Mouse (Mus musculus) kidney, embryonic 15.5 days (tissue): ENCODE measurements around the gene Mrtfa. TPM values are rescaled to one million over a fixed set of nuclear protein-coding genes. Genes with fewer than 3 reads are reported as not detected.

ENCODE experiments used
- ATAC-seq: fragments of 200-750 bp; cut with Nextera tagmentation; replicated peaks from 2 replicates; pipeline ENCODE4 v1.8.0; 2017; ENCODE audit warnings: moderate TSS enrichment; ENCODE audit not compliant: low FRiP score
- H3K27ac ChIP-seq: fragments of 300-500 bp; sonication (generic); 2 replicates; pipeline ENCODE4 v1.5.1; 2015; ENCODE audit warnings: mild to moderate bottlenecking, inconsistent platforms
- H3K27me3 ChIP-seq: fragments of 300-500 bp; sonication (generic); 2 replicates; pipeline ENCODE4 v1.6.1; 2015; ENCODE audit warnings: inconsistent platforms
- H3K36me3 ChIP-seq: fragments of 300-500 bp; sonication (generic); 2 replicates; pipeline ENCODE4 v1.6.1; 2015; ENCODE audit warnings: inconsistent platforms
- H3K4me1 ChIP-seq: fragments of 300-500 bp; sonication (generic); 2 replicates; pipeline ENCODE4 v1.6.1; 2015; ENCODE audit warnings: inconsistent platforms
- H3K4me2 ChIP-seq: fragments of 300-500 bp; sonication (generic); 2 replicates; pipeline ENCODE4 v1.6.1; 2015; ENCODE audit warnings: moderate library complexity, mild to moderate bottlenecking, inconsistent platforms
- H3K4me3 ChIP-seq: fragments of 300-500 bp; sonication (generic); replicated peaks from 2 replicates; pipeline ENCODE4 v1.5.1; 2015; ENCODE audit warnings: mild to moderate bottlenecking, inconsistent platforms
- H3K9ac ChIP-seq: fragments of 300-500 bp; sonication (generic); 2 replicates; pipeline ENCODE4 v1.6.1; 2015; ENCODE audit warnings: mild to moderate bottlenecking, inconsistent platforms
- H3K9me3 ChIP-seq: fragments of 300-500 bp; sonication (generic); replicated peaks from 2 replicates; pipeline ENCODE4 v1.6.1; 2016; ENCODE audit warnings: inconsistent platforms
- WGBS: fragments of 180-500 bp; shearing (Covaris S2); methylation state at CpG from one replicate; pipeline ENCODE4 v1.1.7; 2015; ENCODE audit warnings: mixed read lengths; 5-methylcytosine and 5-hydroxymethylcytosine counted together
- polyA plus RNA-seq: library from polyadenylated mRNA; unstranded; fragments of >200 nt; fragmentation: Nextera tagmentation; extraction: Ambion mirVana; gene quantifications from 2 replicates; pipeline ENCODE4 v1.2.1, GENCODE M21; 2015

Mrtfa gene
- polyA plus RNA-seq, 1 experiment from 2014 or later: 27.0 TPM

GRCm38 (mm10) chr15:81015068-81015744, 175.4 kb downstream of the Mrtfa start:
- H3K4me2 ChIP-seq: no peak overlapping the region
- WGBS: 80% methylated on average over 5 of the region's 5 CpGs
- H3K27ac ChIP-seq: no peak overlapping the region
- no peak for ATAC-seq
- no peak overlapping the region for H3K9ac ChIP-seq
- H3K4me1 ChIP-seq: no peaks in the 10 kb centered on the region
- H3K4me3 ChIP-seq: no peak overlapping the region
- no peaks in the 10 kb centered on the region for H3K9me3 ChIP-seq
- H3K36me3 ChIP-seq: peaks cover 96% of the 10 kb centered on the region
- no peaks in the 10 kb centered on the region for H3K27me3 ChIP-seq

- 79% methylated on average over 7 of the region's 7 CpGs for WGBS
- H3K36me3 ChIP-seq: peaks cover 79% of the 10 kb centered on the region
- no peak for ATAC-seq
Observed at GRCm38 (mm10) chr15:81013186-81013585, 177.4 kb downstream of the Mrtfa start.

GRCm38 (mm10) chr15:81012359-81012758, 178.2 kb downstream of the Mrtfa start:
- H3K27me3 ChIP-seq: no peaks in the 10 kb centered on the region
- H3K4me3 ChIP-seq: no peak overlapping the region
- no peaks in the 10 kb centered on the region for H3K9me3 ChIP-seq
- no peak for ATAC-seq
- H3K4me2 ChIP-seq: no peak overlapping the region
- 85% methylated on average over 4 of the region's 4 CpGs for WGBS
- H3K4me1 ChIP-seq: no peaks in the 10 kb centered on the region
- H3K27ac ChIP-seq: no peak overlapping the region
- peaks cover 73% of the 10 kb centered on the region for H3K36me3 ChIP-seq
- H3K9ac ChIP-seq: no peak overlapping the region

More at GRCm38 (mm10) chr15:81013186-81013585, 177.4 kb downstream of the Mrtfa start:
- Histone ChIP-seq H3K4me2 (no peak overlapping the region), H3K4me1 (no peaks in the 10 kb centered on the region), H3K9me3 (no peaks in the 10 kb centered on the region), H3K9ac (no peak overlapping the region), H3K27me3 (no peaks in the 10 kb centered on the region), H3K4me3 (no peak overlapping the region), H3K27ac (no peak overlapping the region)

GRCm38 (mm10) chr15:81011523-81011922, 179.0 kb downstream of the Mrtfa start:
- no peaks in the 10 kb centered on the region for H3K27me3 ChIP-seq
- H3K4me1 ChIP-seq: no peaks in the 10 kb centered on the region
- H3K4me2 ChIP-seq: no peak overlapping the region
- H3K27ac ChIP-seq: no peak overlapping the region
- H3K36me3 ChIP-seq: peaks cover 72% of the 10 kb centered on the region
- no peak overlapping the region for H3K4me3 ChIP-seq
- WGBS: 66% methylated on average over 3 of the region's 3 CpGs
- H3K9me3 ChIP-seq: no peaks in the 10 kb centered on the region
- no peak overlapping the region for H3K9ac ChIP-seq
- ATAC-seq: no peak

- no peak overlapping the region for H3K4me2 ChIP-seq
- no peaks in the 10 kb centered on the region for H3K9me3 ChIP-seq
- H3K9ac ChIP-seq: no peak overlapping the region
- H3K4me3 ChIP-seq: no peak overlapping the region
- no peaks in the 10 kb centered on the region for H3K27me3 ChIP-seq
- no peak overlapping the region for H3K27ac ChIP-seq
- WGBS: 74% methylated on average over 7 of the region's 7 CpGs
- no peak for ATAC-seq
- H3K36me3 ChIP-seq: peaks cover 58% of the 10 kb centered on the region
- no peaks in the 10 kb centered on the region for H3K4me1 ChIP-seq
Observed at GRCm38 (mm10) chr15:81010114-81010513, 180.4 kb downstream of the Mrtfa start.

GRCm38 (mm10) chr15:81008689-81009123, 181.9 kb downstream of the Mrtfa start:
- Histone ChIP-seq H3K4me3 (no peak overlapping the region), H3K27me3 (no peaks in the 10 kb centered on the region), H3K36me3 (peaks cover 45% of the 10 kb centered on the region), H3K4me1 (no peaks in the 10 kb centered on the region), H3K4me2 (no peak overlapping the region), H3K9ac (no peak overlapping the region), H3K27ac (no peak overlapping the region), H3K9me3 (no peaks in the 10 kb centered on the region)
- no peak for ATAC-seq
- 61% methylated on average over 10 of the region's 10 CpGs for WGBS

- Histone ChIP-seq H3K4me3 (no peak overlapping the region), H3K4me1 (no peaks in the 10 kb centered on the region), H3K36me3 (peaks cover 44% of the 10 kb centered on the region), H3K9ac (no peak overlapping the region), H3K27ac (no peak overlapping the region), H3K4me2 (no peak overlapping the region), H3K9me3 (no peaks in the 10 kb centered on the region), H3K27me3 (no peaks in the 10 kb centered on the region)
- no peak for ATAC-seq
- 94% methylated on average over 8 of the region's 8 CpGs for WGBS
Observed at GRCm38 (mm10) chr15:81007905-81008304, 182.7 kb downstream of the Mrtfa start.

- H3K9ac ChIP-seq: no peak overlapping the region
- H3K4me1 ChIP-seq: no peaks in the 10 kb centered on the region
- H3K27ac ChIP-seq: no peak overlapping the region
- H3K4me3 ChIP-seq: no peak overlapping the region
- H3K4me2 ChIP-seq: no peak overlapping the region
- WGBS: 95% methylated on average over 9 of the region's 9 CpGs
- no peaks in the 10 kb centered on the region for H3K9me3 ChIP-seq
- no peak for ATAC-seq
- no peaks in the 10 kb centered on the region for H3K27me3 ChIP-seq
- H3K36me3 ChIP-seq: peaks cover 40% of the 10 kb centered on the region
Observed at GRCm38 (mm10) chr15:81007339-81007738, 183.2 kb downstream of the Mrtfa start.

GRCm38 (mm10) chr15:81006127-81006735, 184.3 kb downstream of the Mrtfa start:
- no peak overlapping the region for H3K9ac ChIP-seq
- H3K36me3 ChIP-seq: peaks cover 30% of the 10 kb centered on the region
- ATAC-seq: no peak
- H3K9me3 ChIP-seq: no peaks in the 10 kb centered on the region
- WGBS: 80% methylated on average over 10 of the region's 10 CpGs
- H3K27me3 ChIP-seq: no peaks in the 10 kb centered on the region
- H3K4me2 ChIP-seq: no peak overlapping the region
- no peak overlapping the region for H3K4me3 ChIP-seq
- H3K27ac ChIP-seq: no peak overlapping the region
- no peaks in the 10 kb centered on the region for H3K4me1 ChIP-seq

- Histone ChIP-seq H3K9ac (no peak overlapping the region), H3K27me3 (no peaks in the 10 kb centered on the region), H3K27ac (no peak overlapping the region), H3K9me3 (no peaks in the 10 kb centered on the region), H3K36me3 (peaks cover 9% of the 10 kb centered on the region), H3K4me3 (no peak overlapping the region), H3K4me1 (peaks cover 9% of the 10 kb centered on the region), H3K4me2 (no peak overlapping the region)
- ATAC-seq: no peak
- WGBS: 35% methylated on average over 3 of the region's 4 CpGs
Observed at GRCm38 (mm10) chr15:81000419-81001138, 190.0 kb downstream of the Mrtfa start.

- no peak for ATAC-seq
- H3K9me3 ChIP-seq: no peaks in the 10 kb centered on the region
- H3K27ac ChIP-seq: no peak overlapping the region
- H3K36me3 ChIP-seq: no peaks in the 10 kb centered on the region
- WGBS: 55% methylated on average over 1 of the region's 1 CpGs
- H3K9ac ChIP-seq: no peak overlapping the region
- H3K4me3 ChIP-seq: no peak overlapping the region
- peaks cover 9% of the 10 kb centered on the region for H3K4me1 ChIP-seq
- no peaks in the 10 kb centered on the region for H3K27me3 ChIP-seq
- no peak overlapping the region for H3K4me2 ChIP-seq
Observed at GRCm38 (mm10) chr15:80997077-80997476, 193.5 kb downstream of the Mrtfa start.

- Histone ChIP-seq H3K27me3 (no peaks in the 10 kb centered on the region), H3K4me1 (peaks cover 9% of the 10 kb centered on the region), H3K36me3 (no peaks in the 10 kb centered on the region), H3K4me3 (no peak overlapping the region), H3K4me2 (no peak overlapping the region), H3K27ac (no peak overlapping the region), H3K9ac (no peak overlapping the region), H3K9me3 (no peaks in the 10 kb centered on the region)
- WGBS: 83% methylated on average over 6 of the region's 6 CpGs
- ATAC-seq: no peak
Observed at GRCm38 (mm10) chr15:80996090-80996835, 194.3 kb downstream of the Mrtfa start.
